Mouse (Mus musculus) neural tube, embryonic 10.5 days (tissue): Measurements from ENCODE around the gene OR5BS1P.
"Not testable (repeated sequence)": the region's sequence is repeated elsewhere in the genome, so short reads cannot be mapped to it uniquely, and the experiment has no call there.

Experiments
- DNase-seq: peaks from one replicate; pipeline ENCODE4 v3.0.0-alpha.2; 2017; ENCODE audit warnings: low spot score; ENCODE audit errors: extremely low spot score

OR5BS1P gene

GRCm38 (mm10) chr15:98469596-98469995 is at the start of gene OR5BS1P:
OR5BS1P (plus strand) TSS chr15:98469896.
- DNase-seq: no peak

DNA sequence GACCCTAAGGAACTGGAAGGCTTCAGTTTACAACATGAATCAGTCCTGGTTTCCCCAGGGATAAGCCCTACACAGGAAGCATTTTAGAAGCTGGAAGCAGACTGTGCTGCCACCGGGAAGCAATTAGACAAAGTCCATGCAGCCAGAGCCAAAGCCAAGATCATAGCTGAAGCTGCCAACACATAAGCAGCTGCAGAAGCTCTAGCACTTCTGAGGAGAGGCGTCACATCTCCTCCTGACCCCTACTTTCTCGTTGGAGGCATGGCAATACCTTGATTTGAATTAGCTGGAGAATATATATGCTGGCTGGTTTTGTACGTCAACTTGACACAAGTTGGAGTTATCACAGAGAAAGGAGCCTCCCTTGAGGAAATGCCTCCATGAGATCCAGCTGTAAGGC is 48.8 kb upstream of the OR5BS1P start:
- DNase-seq: no peak

DNA sequence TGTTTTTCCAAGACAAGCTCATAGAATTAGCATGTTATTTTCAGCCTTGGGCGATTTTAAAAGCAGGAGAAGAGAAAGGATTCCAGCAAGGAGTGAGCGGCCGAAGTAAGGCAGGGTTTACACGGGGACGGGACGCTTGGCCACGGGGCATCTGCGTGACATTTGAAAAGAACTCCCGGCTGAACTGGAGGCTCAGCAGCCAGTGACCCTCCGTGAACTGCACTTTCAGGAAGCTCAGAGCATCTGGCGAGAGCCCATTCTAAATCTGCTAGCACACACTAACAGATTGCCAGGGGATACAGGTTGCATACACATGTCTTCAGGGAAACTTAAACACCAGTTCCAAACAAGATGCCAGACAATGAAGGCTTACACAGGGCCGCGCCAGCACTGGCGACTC is 45.4 kb upstream of the OR5BS1P start:
- DNase-seq: peak; percentile 21

- no peak for DNase-seq
These were observed 44.9 kb upstream of the OR5BS1P start for GRCm38 (mm10) chr15:98424753-98425152.

GRCm38 (mm10) chr15:98425188-98425587 is 44.5 kb upstream of the OR5BS1P start:
- no peak for DNase-seq

DNA sequence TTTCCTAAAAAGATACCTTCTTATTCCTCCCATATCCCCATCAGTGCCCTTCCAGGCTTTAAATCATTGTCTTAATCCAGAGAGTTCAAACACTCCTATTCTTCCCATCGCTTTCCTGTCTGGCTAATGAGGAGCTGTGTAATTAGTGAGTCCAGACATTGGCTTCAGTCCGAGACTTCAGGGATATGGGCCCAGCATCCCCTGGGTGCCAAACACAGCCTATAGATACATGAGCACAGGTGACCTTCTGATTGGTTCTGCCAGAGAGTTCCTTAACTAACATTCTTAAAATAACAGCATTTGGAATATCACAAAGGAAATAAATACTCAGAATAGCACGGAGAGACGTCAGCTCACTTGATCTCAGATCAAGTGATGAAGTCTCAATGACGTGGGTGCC is 38.8 kb upstream of the OR5BS1P start, which contains the start of gene Olfr282:
Olfr282 (plus strand) TSS at position 301 of the 400 bp plus-strand sequence.
- not testable (repeated sequence) for DNase-seq

GRCm38 (mm10) chr15:98444561-98444960 is 25.1 kb upstream of the OR5BS1P start:
- no peak for DNase-seq

DNA sequence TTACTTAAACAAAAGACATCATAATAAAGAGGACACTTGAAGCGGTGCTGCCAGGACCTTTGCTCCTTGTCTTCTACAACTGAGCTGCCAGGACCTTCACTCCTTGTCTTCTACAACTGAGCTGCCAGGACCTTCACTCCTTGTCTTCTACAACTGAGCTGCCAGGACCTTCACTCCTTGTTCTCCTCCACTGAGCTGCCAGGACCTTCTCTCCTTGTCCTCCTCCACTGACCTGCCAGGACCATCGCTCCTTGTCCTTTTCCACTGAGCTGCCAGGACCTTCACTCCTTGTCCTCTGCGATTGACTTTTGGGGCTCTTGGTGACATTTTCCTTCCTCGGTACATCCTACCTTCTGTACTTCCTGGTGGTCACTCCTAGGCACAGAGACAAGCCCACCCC is 21.2 kb upstream of the OR5BS1P start:
- DNase-seq: no peak

DNA sequence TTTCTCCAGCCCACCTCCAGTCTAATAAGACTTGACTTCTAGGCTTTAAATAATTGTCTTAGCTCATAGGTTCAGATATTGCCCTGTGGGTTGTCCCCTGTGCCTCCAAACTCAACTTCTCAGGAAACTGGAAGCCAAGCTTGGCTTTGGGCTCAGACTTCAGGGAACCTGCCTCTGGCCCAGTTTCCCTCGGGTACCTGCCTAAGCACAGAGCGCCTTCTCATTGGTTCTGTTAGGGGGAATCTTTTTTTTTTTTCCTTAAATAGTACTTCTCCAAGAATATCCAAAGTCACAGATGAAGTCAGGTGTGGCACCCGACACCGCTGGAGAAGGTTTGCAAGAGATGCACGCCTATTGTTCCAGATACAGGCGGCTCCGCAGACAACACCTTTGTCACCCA is 17.4 kb upstream of the OR5BS1P start, which contains the start of gene Olfr281:
Olfr281 (plus strand) TSS at position 301 of the 400 bp plus-strand sequence.
- no peak for DNase-seq

- DNase-seq: no peak
These were observed 1.8 kb downstream of the OR5BS1P start for GRCm38 (mm10) chr15:98471539-98471938.

DNA sequence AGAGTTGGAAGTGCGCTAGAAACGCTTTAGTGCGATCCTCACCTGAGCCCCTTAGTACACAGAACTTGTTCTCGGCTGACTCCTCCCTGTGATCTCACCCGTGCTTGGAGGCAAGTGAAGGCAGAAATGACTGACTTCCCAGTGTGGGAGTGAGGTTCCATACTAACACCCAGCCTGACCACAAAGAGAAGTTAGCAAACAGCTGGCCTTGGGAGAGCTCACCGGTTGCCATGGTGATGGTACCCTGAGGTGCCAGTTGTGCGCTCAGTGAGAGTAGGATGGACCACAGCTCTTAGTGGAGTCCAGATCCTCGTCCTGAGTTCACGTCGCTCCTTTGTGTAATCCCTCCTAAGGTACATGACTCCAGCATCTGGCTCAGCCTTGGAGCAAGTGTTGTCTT is 5.3 kb downstream of the OR5BS1P start:
- DNase-seq: no peak

- peak; percentile 28 for DNase-seq
These were observed 5.7 kb downstream of the OR5BS1P start for GRCm38 (mm10) chr15:98475382-98475781.

- no peak for DNase-seq
These were observed 6.6 kb downstream of the OR5BS1P start for GRCm38 (mm10) chr15:98476281-98476680.

DNA sequence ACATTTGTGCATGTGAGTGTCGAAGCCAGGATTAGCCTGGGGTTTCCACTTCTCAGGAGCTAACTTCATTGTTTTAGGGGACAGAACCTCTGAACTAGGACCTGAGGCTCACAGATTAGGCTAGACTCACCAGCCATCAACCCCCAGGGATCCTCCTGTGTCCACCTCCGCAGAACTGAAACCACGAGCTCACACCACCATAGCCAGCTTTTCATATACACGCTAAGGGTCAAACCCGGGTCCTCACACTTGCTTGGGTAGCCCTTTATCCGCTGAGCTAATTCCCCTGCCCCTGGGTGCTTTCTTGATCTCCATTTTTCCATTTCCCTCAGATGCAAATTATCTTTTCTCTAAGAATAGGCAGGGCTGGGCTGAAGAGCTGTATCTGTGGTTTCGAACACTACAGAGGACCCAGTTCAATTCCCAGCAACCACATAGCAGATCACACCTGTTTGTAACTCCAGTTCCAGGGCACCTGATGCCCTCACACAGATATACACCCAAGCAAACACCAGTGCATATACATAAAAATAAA is 9.9 kb downstream of the OR5BS1P start:
- DNase-seq: no peak

GRCm38 (mm10) chr15:98482701-98483100 is 13.0 kb downstream of the OR5BS1P start, which contains the start of gene Lalba:
Lalba (minus strand) TSS chr15:98482721.
- DNase-seq: no peak

- DNase-seq: no peak
These were observed 14.5 kb downstream of the OR5BS1P start for GRCm38 (mm10) chr15:98483907-98484886.

GRCm38 (mm10) chr15:98486433-98487021 is 16.8 kb downstream of the OR5BS1P start:
- DNase-seq: no peak

DNA sequence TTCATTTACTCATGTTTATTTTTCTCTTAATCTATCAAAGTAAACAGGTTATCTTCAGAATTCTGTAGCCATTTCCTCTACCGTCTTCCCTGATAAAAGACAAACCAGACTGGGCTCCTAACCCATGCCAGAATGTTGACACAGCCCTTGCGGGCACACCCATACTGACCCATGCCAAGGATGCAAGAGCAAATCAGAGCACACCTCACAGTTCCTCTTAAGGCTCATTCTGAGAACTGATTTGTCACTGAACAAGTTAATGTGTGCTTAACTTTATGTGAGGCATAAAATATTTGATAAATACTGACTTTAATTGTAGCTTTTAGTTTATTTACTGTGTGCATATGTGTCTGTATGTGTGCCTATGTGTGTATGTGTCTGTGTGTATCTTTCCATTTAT is 21.6 kb downstream of the OR5BS1P start:
- DNase-seq: no peak

DNA sequence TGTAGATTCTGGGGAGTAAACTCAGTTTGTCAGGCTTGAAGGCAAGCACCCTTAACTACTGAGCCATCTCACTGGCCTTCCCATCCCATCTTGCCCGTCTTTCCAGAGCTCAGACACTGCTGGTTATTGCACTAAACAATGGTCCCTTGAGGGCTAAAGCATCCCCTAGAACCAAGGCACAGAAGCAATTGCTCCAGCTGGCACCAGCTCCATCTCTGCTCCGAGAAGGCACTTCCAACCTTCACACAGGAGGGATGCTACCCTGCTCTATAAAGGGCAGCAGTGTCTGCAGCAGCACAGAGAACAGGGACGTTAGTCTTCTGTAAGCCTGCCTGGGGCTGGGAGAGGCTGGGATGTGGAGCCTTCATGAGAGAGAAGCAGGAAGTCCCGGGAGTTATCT is 22.4 kb downstream of the OR5BS1P start, which contains the start of gene Olfr279:
Olfr279 (plus strand) TSS at position 301 of the 400 bp plus-strand sequence.
- no peak for DNase-seq

GRCm38 (mm10) chr15:98497631-98498030 is 27.9 kb downstream of the OR5BS1P start:
- DNase-seq: no peak

DNA sequence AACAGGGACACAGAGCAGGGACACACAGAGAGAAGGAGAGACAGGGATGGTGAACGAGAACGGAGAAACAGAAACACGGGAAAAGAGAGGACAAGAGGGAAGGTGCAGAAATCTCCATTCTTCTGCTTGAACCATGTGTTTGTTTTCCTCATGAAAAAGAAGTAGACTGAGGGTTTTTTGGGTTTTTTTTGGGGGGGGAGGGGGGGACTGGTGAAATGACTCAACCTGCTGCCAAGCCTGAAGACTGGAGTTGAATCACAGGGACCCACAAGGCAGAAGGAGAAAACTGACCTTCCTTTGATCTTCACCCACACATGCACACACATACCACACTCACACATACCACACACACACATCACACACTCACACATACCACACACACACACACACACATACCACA is 33.6 kb downstream of the OR5BS1P start:
- DNase-seq: no peak

DNA sequence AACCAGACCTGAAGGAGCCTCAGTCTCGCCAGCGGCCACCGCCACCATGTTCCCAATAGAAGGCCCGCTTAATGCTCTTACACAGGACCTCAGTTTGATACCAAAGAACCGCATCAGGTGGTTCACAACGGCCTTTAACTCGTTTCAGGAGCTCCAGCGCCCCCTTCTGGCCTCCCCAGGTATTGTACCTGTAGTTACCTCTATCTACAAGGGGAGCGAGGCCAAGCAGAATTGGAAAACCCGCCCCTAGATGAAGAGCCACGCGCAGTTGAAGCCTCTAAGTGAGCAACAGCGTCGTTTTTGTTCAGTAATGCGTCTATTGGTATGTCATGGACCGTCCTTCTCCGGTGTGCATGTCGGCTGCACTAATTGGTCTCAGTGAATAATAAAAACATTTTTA is 34.8 kb downstream of the OR5BS1P start:
- DNase-seq: peak; percentile 86
